Mouse (Mus musculus): ENCODE results near the gene Cdc42ep1.
A peak's percentile ranks its signal among the peaks of the same experiment; 100 is the strongest.

The Cdc42ep1 gene

DNA sequence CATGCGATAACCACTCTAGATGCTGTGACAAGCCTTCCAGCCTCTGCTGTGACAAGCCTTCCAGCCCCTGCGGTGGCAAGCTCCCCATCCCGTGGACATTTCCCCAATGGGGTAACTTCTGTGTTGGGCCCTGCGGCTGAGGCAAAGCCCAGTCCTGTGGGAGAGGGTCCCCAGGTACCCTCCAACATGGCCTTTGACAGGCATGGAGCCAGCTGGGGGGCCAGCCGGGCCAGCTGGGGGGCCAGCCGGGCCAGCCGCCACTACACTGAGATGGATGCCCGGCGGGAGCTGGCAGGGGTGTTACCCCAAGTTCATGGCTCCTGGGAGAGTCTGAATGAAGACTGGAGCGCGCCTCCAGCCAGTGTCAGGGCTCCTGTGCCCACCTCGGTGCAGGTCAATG, 7.1 kb downstream of the Cdc42ep1 start:
- DNase-seq (ENCODE audit: low spot score in 2 of 2): no peak

- no peak for DNase-seq (ENCODE audit: low spot score in 2 of 2)
Observed at GRCm38 (mm10) chr15:78850059-78850824, 7.8 kb downstream of the Cdc42ep1 start.

DNA sequence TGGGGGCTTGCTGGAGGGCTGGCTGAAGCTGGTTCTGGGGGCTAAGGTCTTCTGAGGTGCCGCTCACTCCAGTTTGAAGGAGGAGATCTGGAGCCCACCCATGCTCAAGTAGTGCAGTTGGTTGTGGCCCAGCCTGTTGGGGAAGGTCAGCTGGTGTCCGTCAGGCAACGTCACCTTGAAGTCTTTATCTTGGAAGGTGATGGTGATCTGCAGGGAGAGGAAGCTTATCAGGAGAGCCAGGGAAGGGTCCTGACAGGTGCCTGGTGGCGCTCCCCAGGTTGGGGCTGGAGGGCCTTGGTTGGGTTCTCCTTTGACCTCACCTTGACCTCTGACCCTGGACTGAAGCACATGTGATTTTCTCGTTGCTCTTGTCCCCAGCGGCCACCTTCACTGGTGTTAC, 8.5 kb downstream of the Cdc42ep1 start:
- no peak for DNase-seq (ENCODE audit: low spot score in 2 of 2)

- peak; percentile 87 to 93 for DNase-seq (ENCODE audit: low spot score in 2 of 2)
Observed at GRCm38 (mm10) chr15:78851505-78852153, 9.2 kb downstream of the Cdc42ep1 start.

- DNase-seq (ENCODE audit: low spot score in 2 of 2): no peak
Observed at GRCm38 (mm10) chr15:78855303-78855965, 13.0 kb downstream of the Cdc42ep1 start, which contains the start of gene Lgals2. Gene Lgals2 (minus strand): TSS chr15:78855529.

DNA sequence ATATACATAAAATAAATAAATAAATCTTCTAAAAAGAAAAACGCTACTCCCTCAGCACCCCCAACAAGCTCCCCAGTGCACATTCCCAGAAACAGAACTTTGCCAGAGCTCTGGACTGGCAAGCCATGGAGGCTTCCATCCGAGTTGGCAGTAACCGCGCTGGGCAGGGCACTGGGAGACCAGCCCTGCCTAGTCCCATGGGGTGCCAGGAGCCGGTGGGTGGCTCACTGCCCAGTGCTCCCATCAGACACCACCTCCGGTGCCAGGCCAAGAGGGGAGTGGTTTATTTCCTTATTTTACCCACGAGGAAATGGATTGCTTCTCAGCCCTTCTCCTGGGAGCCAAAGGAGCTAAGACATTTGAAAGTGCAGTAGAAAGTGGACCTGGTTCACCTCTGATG, 14.6 kb downstream of the Cdc42ep1 start:
- DNase-seq (ENCODE audit: low spot score in 2 of 2): no peak

GRCm38 (mm10) chr15:78859311-78859710, 16.9 kb downstream of the Cdc42ep1 start:
- DNase-seq (ENCODE audit: low spot score in 2 of 2): no peak

GRCm38 (mm10) chr15:78859714-78860113, 17.3 kb downstream of the Cdc42ep1 start:
- DNase-seq (ENCODE audit: low spot score in 2 of 2): no peak

DNA sequence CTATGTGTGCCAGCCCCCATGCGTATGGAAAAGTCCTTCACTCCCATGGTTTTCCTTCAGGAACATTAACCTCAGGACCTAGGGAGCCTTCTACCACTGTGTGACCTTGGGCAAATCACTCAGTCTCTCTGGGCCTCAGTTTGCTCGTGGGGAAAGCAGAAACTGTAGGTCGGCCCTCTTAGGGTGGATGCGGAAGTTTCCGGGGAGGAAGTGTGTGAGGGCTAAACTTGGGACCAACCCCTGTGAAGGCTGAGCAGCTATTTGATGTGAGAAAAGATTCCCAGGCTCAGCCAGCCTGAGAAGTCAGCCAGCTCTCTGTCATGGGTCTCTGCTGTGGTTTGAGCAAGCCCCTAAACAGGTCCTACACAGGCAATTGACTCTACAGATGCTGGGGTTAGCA, 19.9 kb downstream of the Cdc42ep1 start:
- DNase-seq (ENCODE audit: low spot score in 2 of 2): no peak

DNA sequence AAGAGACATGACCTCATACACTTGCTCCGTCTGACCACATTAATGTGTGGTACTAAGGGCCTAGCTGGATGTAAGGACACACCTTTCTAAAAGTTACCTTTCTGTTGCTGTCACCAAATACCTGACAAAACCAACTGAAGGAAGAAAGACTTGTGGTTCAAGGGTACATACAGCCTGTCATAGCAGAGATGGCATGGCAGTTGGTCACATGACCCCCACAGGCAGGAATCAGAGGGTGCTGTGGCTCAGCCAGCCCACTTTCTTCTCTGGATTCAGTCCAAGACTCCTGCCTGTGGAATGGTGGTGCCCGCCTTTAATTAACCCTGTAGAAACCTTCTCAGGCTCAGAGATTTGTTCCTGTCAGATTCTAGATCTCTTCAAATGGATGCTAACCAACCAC, 20.7 kb downstream of the Cdc42ep1 start:
- no peak for DNase-seq (ENCODE audit: low spot score in 2 of 2)

- DNase-seq (ENCODE audit: low spot score in 2 of 2): no peak
Observed at GRCm38 (mm10) chr15:78863852-78864253, 21.4 kb downstream of the Cdc42ep1 start.

- DNase-seq (ENCODE audit: low spot score in 2 of 2): no peak
Observed at GRCm38 (mm10) chr15:78868398-78868797, 26.0 kb downstream of the Cdc42ep1 start.

DNA sequence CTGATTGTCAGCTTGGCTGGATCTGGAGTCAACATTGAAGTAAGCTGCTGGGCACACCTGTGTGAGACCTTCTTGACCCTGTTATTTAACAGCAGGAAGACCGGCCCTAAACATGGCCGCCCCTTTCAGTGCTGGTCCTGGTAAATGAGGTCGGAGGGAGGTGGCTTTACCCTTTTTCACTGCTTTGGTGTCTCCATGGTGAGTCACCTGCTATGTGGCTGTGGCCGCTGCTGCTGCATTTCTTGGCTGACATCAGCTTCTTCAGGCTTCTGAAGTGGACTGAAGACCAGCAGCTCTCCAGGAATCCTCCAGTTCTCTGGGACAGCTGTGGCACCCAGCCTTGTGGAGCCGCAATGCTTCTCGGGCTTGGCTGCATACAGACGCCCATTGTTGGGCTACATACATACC, 26.4 kb downstream of the Cdc42ep1 start:
- DNase-seq (ENCODE audit: low spot score in 2 of 2): no peak

- no peak for DNase-seq (ENCODE audit: low spot score in 2 of 2)
Observed at GRCm38 (mm10) chr15:78869775-78870174, 27.4 kb downstream of the Cdc42ep1 start.

DNA sequence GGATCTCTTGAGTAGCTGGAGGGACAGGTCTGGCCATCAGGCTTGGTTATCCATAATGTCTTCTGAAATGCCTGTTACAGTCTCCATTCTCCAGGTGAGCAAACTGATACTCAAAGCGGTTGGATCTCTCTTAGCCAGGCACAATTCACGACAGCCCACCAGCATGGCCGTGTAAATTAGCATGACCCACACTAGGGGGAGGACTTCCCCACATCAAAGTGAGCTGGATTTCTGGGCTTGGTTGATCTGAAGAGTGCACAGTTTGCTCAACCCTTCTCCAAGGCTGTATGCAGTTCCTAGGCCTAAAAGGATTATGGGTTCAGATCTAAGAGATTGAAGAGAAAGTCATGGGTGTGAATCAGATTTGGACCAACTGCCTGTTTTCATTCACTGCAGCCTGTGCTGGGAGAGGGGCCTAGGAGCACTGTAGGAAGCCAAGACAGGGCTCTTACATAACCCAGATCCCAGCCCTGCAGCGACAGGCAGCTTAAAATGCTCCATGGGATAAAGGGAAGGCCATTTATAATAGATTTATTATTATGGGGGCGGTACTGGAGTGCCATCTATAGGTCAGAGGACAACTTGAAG, 29.7 kb downstream of the Cdc42ep1 start:
- DNase-seq (ENCODE audit: low spot score in 2 of 2): no peak

GRCm38 (mm10) chr15:78873803-78874435, 31.5 kb downstream of the Cdc42ep1 start:
- DNase-seq (ENCODE audit: low spot score in 2 of 2): no peak

GRCm38 (mm10) chr15:78874989-78875388, 32.6 kb downstream of the Cdc42ep1 start:
- no peak for DNase-seq (ENCODE audit: low spot score in 2 of 2)

DNA sequence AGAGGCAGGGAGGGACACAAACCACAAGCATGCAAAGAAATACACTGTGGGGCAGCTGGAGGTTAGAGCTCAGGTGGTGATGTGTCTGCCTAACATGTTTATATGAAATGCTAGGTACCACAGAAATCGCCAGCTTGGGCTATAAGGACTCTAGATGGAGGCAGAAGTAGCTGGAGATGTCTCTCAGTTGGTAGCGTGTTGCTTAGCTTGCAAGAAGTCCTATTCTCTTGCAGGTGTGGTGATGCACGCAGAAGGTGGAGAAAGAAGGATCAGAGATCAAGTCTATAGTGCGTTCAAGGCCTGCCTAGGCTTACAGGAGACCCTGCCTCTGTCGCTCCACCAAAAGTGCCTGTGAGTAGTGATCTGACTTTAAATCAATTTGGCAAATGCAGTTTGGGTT, 33.1 kb downstream of the Cdc42ep1 start:
- no peak for DNase-seq (ENCODE audit: low spot score in 2 of 2)

DNA sequence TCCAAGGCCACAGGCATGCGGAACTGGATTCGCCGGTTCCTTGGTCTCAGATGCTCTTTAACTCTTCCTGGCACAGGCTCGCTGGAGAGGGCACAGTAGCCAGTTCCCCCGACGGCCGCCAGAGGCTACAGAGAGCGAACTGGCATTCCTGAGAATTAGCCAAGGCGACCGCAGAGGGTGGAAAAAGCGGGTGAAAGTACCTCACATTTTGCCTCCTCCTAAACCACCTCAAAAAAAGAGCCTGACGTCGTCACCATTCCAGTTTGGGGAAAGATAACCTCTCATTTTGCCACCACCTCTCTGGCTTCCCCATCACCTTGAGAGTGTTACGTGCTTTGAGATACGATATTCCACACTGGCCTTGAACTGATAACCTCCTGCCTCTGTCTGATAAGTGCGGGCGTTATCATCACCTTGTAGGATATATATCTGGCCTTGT, 33.9 kb downstream of the Cdc42ep1 start:
- DNase-seq (ENCODE audit: low spot score in 2 of 2): peak; percentile 56 to 69

GRCm38 (mm10) chr15:78876991-78877809, 34.8 kb downstream of the Cdc42ep1 start, which contains the start of gene Gga1:
Gene Gga1 (plus strand): TSS chr15:78877190.
- peak; percentile 94 for DNase-seq (ENCODE audit: low spot score in 2 of 2)

Data from frontal cortex, postnatal 25 days (tissue).